Mouse (Mus musculus) myocyte (in vitro differentiated cells): ENCODE data around the gene Tas1r1.

Experiments used
- POLR2A ChIP-seq: IDR thresholded peaks from one replicate; pipeline ENCODE4 v1.6.1; 2011; ENCODE audit warnings: low read depth, mild to moderate bottlenecking, control low read depth, moderate library complexity; ENCODE audit not compliant: insufficient read length
- TCF12 ChIP-seq: IDR thresholded peaks from one replicate; pipeline ENCODE4 v1.6.1; 2011; ENCODE audit warnings: mild to moderate bottlenecking, control low read depth; ENCODE audit not compliant: poor library complexity, insufficient read depth, severe bottlenecking

DNA sequence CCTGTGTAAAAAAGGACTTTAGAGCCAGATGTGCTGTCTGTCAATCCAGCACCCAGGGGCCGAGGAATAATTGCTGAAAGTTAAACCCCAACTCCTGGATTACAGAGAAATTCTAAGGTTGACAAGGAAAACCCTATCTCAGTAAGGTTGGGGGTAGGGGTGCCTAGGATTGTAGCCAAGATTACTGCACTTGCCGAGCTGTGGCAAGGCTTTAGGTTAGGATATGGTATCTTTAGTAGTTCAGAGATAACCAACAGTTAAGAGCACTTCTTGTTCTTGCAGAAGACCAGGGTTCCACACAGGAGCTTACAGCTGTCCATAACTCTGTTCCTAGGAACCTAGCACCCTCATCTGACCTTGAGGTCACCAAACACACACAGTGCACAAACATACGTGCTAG lies 40.7 kb downstream of the Tas1r1 start:
- TF ChIP-seq POLR2A (no peak), TCF12 (no peak)
